Mouse (Mus musculus): ENCODE data around the gene Slc6a2. TPM values are rescaled to one million over a fixed set of nuclear protein-coding genes. Genes with fewer than 3 reads are reported as not detected.

The Slc6a2 gene
- total and polyA plus RNA-seq, 3 experiments: under 0.01 TPM; not detected in 2

DNA sequence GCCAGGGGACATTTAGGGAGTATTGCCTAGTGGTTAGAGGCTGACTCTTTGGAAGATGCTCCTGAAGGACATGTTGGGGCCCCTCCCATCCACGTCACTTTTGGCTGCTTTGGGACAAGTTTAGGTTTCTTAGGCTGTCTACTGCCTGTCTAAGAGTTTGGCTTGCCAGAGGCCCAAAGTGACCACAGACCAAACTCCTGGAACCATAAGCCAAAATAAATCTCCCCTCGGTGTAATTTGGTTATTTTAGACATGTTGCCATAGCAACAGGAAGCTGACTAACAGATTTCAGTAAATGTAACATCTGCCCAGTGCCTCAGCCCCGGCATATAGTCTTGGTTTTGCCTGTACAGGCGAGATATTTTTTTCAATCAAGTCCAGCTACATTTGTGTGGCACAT is 21.8 kb upstream of the Slc6a2 start:
- TF ChIP-seq CTCF (IDR thresholded peaks at IDR 0.05; ENCODE audit: low read depth, low read length) (no peak), GATA1 (IDR thresholded peaks at IDR 0.05; ENCODE audit: borderline replicate concordance, low read length) (no peak), TAL1 (conservative IDR thresholded peaks at IDR 0.05; ENCODE audit: low read depth, low read length) (no peak), POLR2AphosphoS5 (IDR thresholded peaks at IDR 0.05; ENCODE audit: insufficient replicate concordance, low read depth, low read length) (no peak), GATA2 (IDR thresholded peaks at IDR 0.05; ENCODE audit: borderline replicate concordance, low read depth, low read length) (no peak)
- DNase-seq (ENCODE audit: low spot score): no peak
- ATAC-seq (ENCODE audit: extremely low read depth, insufficient number of reproducible peaks, low FRiP score, poor library complexity, severe bottlenecking): no peak
- Histone ChIP-seq H3K36me3 (replicated peaks) (no peaks in the 10 kb centered on the region), H3K4me1 (ENCODE audit: insufficient read depth, low read depth, low read length) (no peaks in the 10 kb centered on the region), H3K4me3 (ENCODE audit: low read depth, low read length) (no peak overlapping the region), H3K9me3 (replicated peaks) (peaks cover 20% of the 10 kb centered on the region), H3K27me3 (ENCODE audit: insufficient read depth, low read length) (no peaks in the 10 kb centered on the region)

DNA sequence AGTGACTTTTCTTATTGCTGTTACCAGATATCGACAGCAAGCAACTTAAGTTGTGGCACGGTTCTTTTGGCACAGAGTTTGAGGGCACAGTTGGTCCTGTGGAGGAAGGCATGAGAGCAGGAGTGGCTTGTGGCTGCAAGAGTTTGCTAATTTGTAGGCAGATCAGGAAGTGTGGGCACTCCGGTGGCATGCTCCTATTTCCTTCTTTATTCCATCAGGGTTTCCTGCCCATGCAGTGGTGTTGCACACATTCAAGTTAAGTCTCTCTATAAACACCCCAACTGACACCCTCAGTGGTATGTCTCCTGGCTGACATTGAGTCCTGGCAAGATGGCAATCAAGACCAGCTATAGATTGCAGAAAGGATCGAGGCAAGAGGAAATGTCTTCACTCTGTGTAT is 10.8 kb upstream of the Slc6a2 start:
- peaks cover 52% of the 10 kb centered on the region for H3K9me3 ChIP-seq (replicated peaks)
- no peaks in the 10 kb centered on the region for H3K36me3 ChIP-seq (replicated peaks)
- TF ChIP-seq TAL1 (conservative IDR thresholded peaks at IDR 0.05; ENCODE audit: low read depth, low read length) (no peak), POLR2AphosphoS5 (IDR thresholded peaks at IDR 0.05; ENCODE audit: insufficient replicate concordance, low read depth, low read length) (no peak), GATA1 (IDR thresholded peaks at IDR 0.05; ENCODE audit: borderline replicate concordance, low read length) (no peak), CTCF (IDR thresholded peaks at IDR 0.05; ENCODE audit: low read depth, low read length) (no peak), GATA2 (IDR thresholded peaks at IDR 0.05; ENCODE audit: borderline replicate concordance, low read depth, low read length) (no peak)
- H3K4me1 ChIP-seq (ENCODE audit: insufficient read depth, low read depth, low read length): no peaks in the 10 kb centered on the region
- no peaks in the 10 kb centered on the region for H3K27me3 ChIP-seq (ENCODE audit: insufficient read depth, low read length)
- no peak for DNase-seq (ENCODE audit: low spot score)
- no peak for ATAC-seq (ENCODE audit: extremely low read depth, insufficient number of reproducible peaks, low FRiP score, poor library complexity, severe bottlenecking)
- no peak overlapping the region for H3K4me3 ChIP-seq (ENCODE audit: low read depth, low read length)

DNA sequence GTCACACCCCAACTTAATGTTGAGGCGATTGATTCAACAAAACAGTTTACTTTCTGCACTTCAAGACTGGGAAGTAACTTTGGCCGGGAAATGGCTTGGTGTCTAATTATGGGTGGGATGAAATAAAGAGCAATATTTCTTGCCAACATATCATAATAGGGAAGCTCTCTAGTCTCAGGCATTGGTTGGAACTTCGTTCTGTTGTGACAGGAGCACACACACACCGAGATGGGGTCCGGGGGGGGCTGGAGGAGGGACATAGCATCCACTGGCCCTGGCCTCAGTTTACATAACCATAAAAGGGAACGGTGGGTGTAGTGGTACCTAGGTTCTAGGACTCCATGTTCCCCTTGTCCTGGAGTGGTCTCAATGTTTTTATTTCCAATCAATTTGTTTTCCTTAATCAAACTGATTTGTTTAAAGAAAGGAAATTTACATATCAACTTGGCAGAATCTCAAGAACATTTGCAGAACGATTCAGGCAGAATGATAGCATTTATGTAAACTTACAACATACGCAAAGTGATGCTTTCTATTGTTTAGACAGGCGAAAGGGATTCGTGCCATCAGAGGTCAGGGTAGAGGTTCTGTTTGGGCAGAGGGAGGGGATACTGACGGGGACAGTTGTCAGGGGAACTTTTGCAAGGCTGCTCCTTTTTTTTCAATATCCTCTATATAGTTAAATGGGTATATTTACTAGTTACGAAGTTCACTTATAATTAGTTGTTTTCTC is 9.1 kb upstream of the Slc6a2 start:
- H3K36me3 ChIP-seq (replicated peaks): no peaks in the 10 kb centered on the region

DNA sequence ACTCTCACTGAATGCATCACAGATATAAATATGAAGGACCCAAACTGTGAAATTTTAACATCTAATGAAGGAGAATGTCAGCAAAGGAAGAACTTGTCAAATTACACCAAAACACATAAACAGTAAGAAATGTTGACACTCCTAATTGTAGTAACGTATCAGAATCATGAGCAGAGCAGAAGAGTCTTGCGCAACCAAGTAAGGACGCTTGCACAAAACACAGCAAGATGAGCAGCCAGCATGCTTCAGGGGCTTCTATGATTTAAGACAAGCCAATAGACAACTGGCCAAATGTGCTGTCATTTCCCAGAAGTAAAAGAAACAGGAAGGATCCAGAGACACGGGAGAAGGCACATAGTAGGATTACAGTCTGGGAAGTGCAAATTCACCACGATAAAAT is 5.8 kb upstream of the Slc6a2 start:
- DNase-seq (ENCODE audit: low spot score): no peak
- Histone ChIP-seq H3K36me3 (replicated peaks) (no peaks in the 10 kb centered on the region), H3K27me3 (ENCODE audit: insufficient read depth, low read length) (no peaks in the 10 kb centered on the region), H3K4me1 (ENCODE audit: insufficient read depth, low read depth, low read length) (no peaks in the 10 kb centered on the region), H3K9me3 (replicated peaks) (peaks cover 63% of the 10 kb centered on the region), H3K4me3 (ENCODE audit: low read depth, low read length) (no peak overlapping the region)
- ATAC-seq (ENCODE audit: extremely low read depth, insufficient number of reproducible peaks, low FRiP score, poor library complexity, severe bottlenecking): no peak
- TF ChIP-seq CTCF (IDR thresholded peaks at IDR 0.05; ENCODE audit: low read depth, low read length) (no peak), POLR2AphosphoS5 (IDR thresholded peaks at IDR 0.05; ENCODE audit: insufficient replicate concordance, low read depth, low read length) (no peak), GATA1 (IDR thresholded peaks at IDR 0.05; ENCODE audit: borderline replicate concordance, low read length) (no peak), TAL1 (conservative IDR thresholded peaks at IDR 0.05; ENCODE audit: low read depth, low read length) (no peak), GATA2 (IDR thresholded peaks at IDR 0.05; ENCODE audit: borderline replicate concordance, low read depth, low read length) (no peak)

More for the DNA sequence above, 9.1 kb upstream of the Slc6a2 start:
- no peak for ATAC-seq (ENCODE audit: extremely low read depth, insufficient number of reproducible peaks, low FRiP score, poor library complexity, severe bottlenecking)
- TF ChIP-seq GATA1 (IDR thresholded peaks at IDR 0.05; ENCODE audit: borderline replicate concordance, low read length) (no peak), CTCF (IDR thresholded peaks at IDR 0.05; ENCODE audit: low read depth, low read length) (no peak), GATA2 (IDR thresholded peaks at IDR 0.05; ENCODE audit: borderline replicate concordance, low read depth, low read length) (no peak), TAL1 (conservative IDR thresholded peaks at IDR 0.05; ENCODE audit: low read depth, low read length) (no peak), POLR2AphosphoS5 (IDR thresholded peaks at IDR 0.05; ENCODE audit: insufficient replicate concordance, low read depth, low read length) (no peak)
- Histone ChIP-seq H3K27me3 (ENCODE audit: insufficient read depth, low read length) (no peaks in the 10 kb centered on the region), H3K4me1 (ENCODE audit: insufficient read depth, low read depth, low read length) (no peaks in the 10 kb centered on the region), H3K4me3 (ENCODE audit: low read depth, low read length) (no peak overlapping the region), H3K9me3 (replicated peaks) (peaks cover 50% of the 10 kb centered on the region)
- no peak for DNase-seq (ENCODE audit: low spot score)

DNA sequence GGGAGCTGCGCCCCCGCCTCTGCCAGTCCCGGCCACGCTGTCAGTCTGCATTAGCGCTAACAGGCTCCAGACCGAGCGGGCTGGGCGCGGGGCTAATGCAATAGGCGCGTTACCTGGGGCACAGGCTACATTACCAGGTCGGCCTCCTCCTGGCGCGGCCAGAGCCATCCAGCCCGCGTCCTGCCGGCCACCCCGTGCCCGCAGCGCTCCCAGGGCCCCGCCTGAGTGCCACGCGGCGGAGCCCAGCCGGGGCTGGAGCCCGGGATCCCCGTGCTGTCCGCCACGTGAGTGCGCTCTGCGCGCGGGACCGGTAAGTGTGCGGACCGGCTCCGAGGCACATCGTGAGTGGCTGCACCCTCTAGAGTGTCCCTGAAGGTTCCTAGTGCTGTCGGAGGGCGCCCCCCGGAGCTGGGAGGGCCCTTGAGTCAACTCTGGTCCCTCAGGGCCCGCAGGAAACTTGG is 602 bp downstream of the Slc6a2 start:
- no peaks in the 10 kb centered on the region for H3K27me3 ChIP-seq (ENCODE audit: insufficient read depth, low read length)
- TF ChIP-seq GATA2 (IDR thresholded peaks at IDR 0.05; ENCODE audit: borderline replicate concordance, low read depth, low read length): no peak
- no peak for TF ChIP-seq TAL1 (conservative IDR thresholded peaks at IDR 0.05; ENCODE audit: low read depth, low read length)
- no peak for TF ChIP-seq CTCF (IDR thresholded peaks at IDR 0.05; ENCODE audit: low read depth, low read length)
- no peak for TF ChIP-seq POLR2AphosphoS5 (IDR thresholded peaks at IDR 0.05; ENCODE audit: insufficient replicate concordance, low read depth, low read length)
- TF ChIP-seq GATA1 (IDR thresholded peaks at IDR 0.05; ENCODE audit: borderline replicate concordance, low read length): no peak
- DNase-seq (ENCODE audit: low spot score): no peak
- no peaks in the 10 kb centered on the region for H3K36me3 ChIP-seq (replicated peaks)
- H3K9me3 ChIP-seq (replicated peaks): peaks cover 73% of the 10 kb centered on the region
- peak overlapping the region; percentile 9; the same call in 1 of the 2 replicates for H3K4me3 ChIP-seq (ENCODE audit: low read depth, low read length)
- H3K4me1 ChIP-seq (ENCODE audit: insufficient read depth, low read depth, low read length): no peaks in the 10 kb centered on the region
- ATAC-seq (ENCODE audit: extremely low read depth, insufficient number of reproducible peaks, low FRiP score, poor library complexity, severe bottlenecking): no peak

DNA sequence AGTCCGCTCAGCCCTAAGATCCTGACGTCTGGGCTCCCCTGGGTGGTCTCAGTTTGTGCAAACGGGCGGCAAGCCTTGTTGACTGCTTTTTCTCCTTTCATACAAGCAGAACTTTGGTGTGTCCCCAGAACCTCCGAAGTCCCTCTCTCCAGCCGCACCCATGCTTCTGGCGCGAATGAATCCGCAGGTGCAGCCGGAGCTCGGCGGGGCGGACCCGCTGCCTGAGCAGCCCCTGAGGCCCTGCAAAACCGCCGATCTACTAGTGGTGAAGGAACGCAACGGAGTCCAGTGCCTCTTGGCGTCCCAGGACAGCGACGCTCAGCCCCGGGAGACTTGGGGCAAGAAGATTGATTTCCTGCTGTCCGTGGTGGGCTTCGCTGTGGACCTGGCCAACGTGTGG is 1.2 kb downstream of the Slc6a2 start:
- Histone ChIP-seq H3K4me1 (ENCODE audit: insufficient read depth, low read depth, low read length) (no peaks in the 10 kb centered on the region), H3K4me3 (ENCODE audit: low read depth, low read length) (no peak overlapping the region; the same call in 1 of the 2 replicates), H3K9me3 (replicated peaks) (peaks cover 73% of the 10 kb centered on the region), H3K27me3 (ENCODE audit: insufficient read depth, low read length) (no peaks in the 10 kb centered on the region), H3K36me3 (replicated peaks) (no peaks in the 10 kb centered on the region)
- no peak for DNase-seq (ENCODE audit: low spot score)
- TF ChIP-seq GATA2 (IDR thresholded peaks at IDR 0.05; ENCODE audit: borderline replicate concordance, low read depth, low read length): no peak
- no peak for TF ChIP-seq TAL1 (conservative IDR thresholded peaks at IDR 0.05; ENCODE audit: low read depth, low read length)
- no peak for TF ChIP-seq GATA1 (IDR thresholded peaks at IDR 0.05; ENCODE audit: borderline replicate concordance, low read length)
- no peak for TF ChIP-seq POLR2AphosphoS5 (IDR thresholded peaks at IDR 0.05; ENCODE audit: insufficient replicate concordance, low read depth, low read length)
- no peak for TF ChIP-seq CTCF (IDR thresholded peaks at IDR 0.05; ENCODE audit: low read depth, low read length)
- ATAC-seq (ENCODE audit: extremely low read depth, insufficient number of reproducible peaks, low FRiP score, poor library complexity, severe bottlenecking): no peak
